Mouse (Mus musculus) heart, embryonic 12.5 days (tissue): ENCODE results near the gene Ppara. TPM values are rescaled to one million over a fixed set of nuclear protein-coding genes. Genes with fewer than 3 reads are reported as not detected.
"Not testable (repeated sequence)": the region's sequence is repeated elsewhere in the genome, so short reads cannot be mapped to it uniquely, and the experiment has no call there.

Source experiments
- ATAC-seq: fragments of 200-750 bp; cut with Nextera tagmentation; 2 replicates; pipeline ENCODE4 v1.8.0; 2017; ENCODE audit warnings: moderate TSS enrichment, moderate library complexity; ENCODE audit not compliant: insufficient number of reproducible peaks, low FRiP score
- H3K27ac ChIP-seq: fragments of 300-500 bp; sonication (generic); 2 replicates; pipeline ENCODE4 v1.5.1; 2016; ENCODE audit warnings: mild to moderate bottlenecking, moderate library complexity; ENCODE audit not compliant: poor library complexity, severe bottlenecking
- H3K27me3 ChIP-seq: fragments of 300-500 bp; sonication (generic); replicated peaks from 2 replicates; pipeline ENCODE4 v1.6.1; 2016; ENCODE audit warnings: mild to moderate bottlenecking, moderate library complexity
- H3K36me3 ChIP-seq: fragments of 300-500 bp; sonication (generic); 2 replicates; pipeline ENCODE4 v1.6.1; 2016; ENCODE audit warnings: mild to moderate bottlenecking, moderate library complexity
- H3K4me1 ChIP-seq: fragments of 300-500 bp; sonication (generic); replicated peaks from 2 replicates; pipeline ENCODE4 v1.6.1; 2016; ENCODE audit warnings: mild to moderate bottlenecking
- H3K4me2 ChIP-seq: fragments of 300-500 bp; sonication (generic); 2 replicates; pipeline ENCODE4 v1.6.1; 2016; ENCODE audit warnings: mild to moderate bottlenecking, moderate library complexity
- H3K4me3 ChIP-seq: fragments of 300-500 bp; sonication (generic); 2 replicates; pipeline ENCODE4 v1.5.1; 2016; ENCODE audit warnings: mild to moderate bottlenecking
- H3K9ac ChIP-seq: fragments of 300-500 bp; sonication (generic); 2 replicates; pipeline ENCODE4 v1.6.1; 2016; ENCODE audit warnings: mild to moderate bottlenecking, moderate library complexity
- H3K9me3 ChIP-seq: fragments of 300-500 bp; sonication (generic); replicated peaks from 2 replicates; pipeline ENCODE4 v1.6.1; 2016; ENCODE audit warnings: mild to moderate bottlenecking, moderate library complexity
- WGBS: fragments of 180-500 bp; shearing (Covaris S2); methylation state at CpG from one replicate; pipeline ENCODE4 v1.1.7; 2016; 5-methylcytosine and 5-hydroxymethylcytosine counted together
- polyA plus RNA-seq: library from polyadenylated mRNA; unstranded; fragments of >200 nt; fragmentation: Nextera tagmentation; extraction: Ambion mirVana; gene quantifications from 2 replicates; pipeline ENCODE4 v1.2.1, GENCODE M21; 2016

Gene Ppara
- polyA plus RNA-seq, 1 experiment from 2014 or later = 3.3 TPM

- H3K4me2 ChIP-seq = no peak overlapping the region
- no peaks in the 10 kb centered on the region for H3K27me3 ChIP-seq
- H3K4me3 ChIP-seq = no peak overlapping the region
- ATAC-seq = no peak
- H3K9ac ChIP-seq = no peak overlapping the region
- WGBS = 58% methylated on average over 4 of the region's 4 CpGs
- no peak overlapping the region for H3K27ac ChIP-seq
- peaks cover 3% of the 10 kb centered on the region for H3K9me3 ChIP-seq
- no peaks in the 10 kb centered on the region for H3K36me3 ChIP-seq
- H3K4me1 ChIP-seq = no peaks in the 10 kb centered on the region
Observed at GRCm38 (mm10) chr15:85762761-85763160, 28.0 kb downstream of the Ppara start.

DNA sequence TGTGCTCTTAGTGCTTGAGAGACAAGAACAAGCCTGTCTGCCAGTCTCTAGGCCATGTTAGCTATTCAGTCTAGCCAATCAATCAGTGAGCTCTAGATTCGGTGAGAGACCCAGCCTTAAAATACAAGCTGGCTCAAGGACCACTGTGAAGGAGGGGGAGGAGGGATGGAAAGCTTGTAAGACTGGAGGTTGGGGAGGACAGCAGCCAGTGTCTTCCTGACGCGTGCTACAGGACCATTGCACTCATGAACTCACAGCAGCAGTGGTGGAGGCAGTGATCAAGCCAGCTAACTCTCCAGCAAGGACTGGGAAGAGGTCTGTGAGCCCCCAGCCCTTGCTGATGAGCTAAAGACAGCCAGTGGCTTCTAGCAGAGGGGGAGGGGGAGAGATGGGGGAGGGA, 30.2 kb downstream of the Ppara start:
- Histone ChIP-seq H3K4me1 (no peaks in the 10 kb centered on the region), H3K27me3 (peaks cover 11% of the 10 kb centered on the region; the same call in 1 of the 2 replicates), H3K9me3 (no peaks in the 10 kb centered on the region), H3K4me3 (no peak overlapping the region), H3K36me3 (no peaks in the 10 kb centered on the region), H3K27ac (no peak overlapping the region), H3K4me2 (no peak overlapping the region), H3K9ac (no peak overlapping the region)
- ATAC-seq = no peak
- WGBS = 43% methylated on average over 3 of the region's 3 CpGs

DNA sequence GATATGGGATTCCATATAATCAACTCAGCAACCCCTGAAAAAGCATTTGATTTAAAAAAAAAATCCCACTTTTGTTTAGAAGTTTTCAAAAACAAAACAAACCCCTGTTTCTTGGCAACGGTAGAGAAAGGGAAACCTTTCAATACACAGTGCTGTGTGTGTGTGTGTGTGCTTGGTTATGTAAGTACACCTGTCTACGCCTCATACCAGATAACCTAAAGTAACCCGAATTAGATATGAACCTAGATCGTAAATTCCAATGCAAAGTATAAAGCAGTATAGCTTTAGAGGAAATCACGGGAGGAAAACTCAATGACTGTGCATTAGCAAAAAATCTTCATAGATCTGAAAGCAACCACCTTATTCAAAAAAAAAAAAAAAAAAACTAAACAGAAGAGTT, 31.9 kb downstream of the Ppara start:
- Histone ChIP-seq H3K4me1 (no peaks in the 10 kb centered on the region), H3K27me3 (peaks cover 21% of the 10 kb centered on the region; the same call in 1 of the 2 replicates), H3K4me3 (no peak overlapping the region), H3K4me2 (no peak overlapping the region), H3K9me3 (no peaks in the 10 kb centered on the region), H3K27ac (no peak overlapping the region), H3K36me3 (no peaks in the 10 kb centered on the region), H3K9ac (no peak overlapping the region)
- no peak for ATAC-seq
- 82% methylated on average over 5 of the region's 5 CpGs for WGBS

GRCm38 (mm10) chr15:85768991-85769390, 34.2 kb downstream of the Ppara start:
- peaks cover 23% of the 10 kb centered on the region; the same call in 1 of the 2 replicates for H3K27me3 ChIP-seq
- no peak overlapping the region for H3K27ac ChIP-seq
- no peaks in the 10 kb centered on the region for H3K9me3 ChIP-seq
- no peak for ATAC-seq
- no peak overlapping the region for H3K9ac ChIP-seq
- WGBS = 86% methylated on average over 8 of the region's 8 CpGs
- no peaks in the 10 kb centered on the region for H3K36me3 ChIP-seq
- no peak overlapping the region for H3K4me3 ChIP-seq
- H3K4me1 ChIP-seq = no peaks in the 10 kb centered on the region
- no peak overlapping the region for H3K4me2 ChIP-seq

- Histone ChIP-seq H3K9ac (no peak overlapping the region), H3K27ac (no peak overlapping the region), H3K4me2 (no peak overlapping the region), H3K4me1 (no peaks in the 10 kb centered on the region), H3K4me3 (no peak overlapping the region), H3K9me3 (no peaks in the 10 kb centered on the region), H3K36me3 (no peaks in the 10 kb centered on the region), H3K27me3 (peaks cover 23% of the 10 kb centered on the region; the same call in 1 of the 2 replicates)
- 76% methylated on average over 17 of the region's 17 CpGs for WGBS
- no peak for ATAC-seq
Observed at GRCm38 (mm10) chr15:85771306-85772121, 36.7 kb downstream of the Ppara start.

DNA sequence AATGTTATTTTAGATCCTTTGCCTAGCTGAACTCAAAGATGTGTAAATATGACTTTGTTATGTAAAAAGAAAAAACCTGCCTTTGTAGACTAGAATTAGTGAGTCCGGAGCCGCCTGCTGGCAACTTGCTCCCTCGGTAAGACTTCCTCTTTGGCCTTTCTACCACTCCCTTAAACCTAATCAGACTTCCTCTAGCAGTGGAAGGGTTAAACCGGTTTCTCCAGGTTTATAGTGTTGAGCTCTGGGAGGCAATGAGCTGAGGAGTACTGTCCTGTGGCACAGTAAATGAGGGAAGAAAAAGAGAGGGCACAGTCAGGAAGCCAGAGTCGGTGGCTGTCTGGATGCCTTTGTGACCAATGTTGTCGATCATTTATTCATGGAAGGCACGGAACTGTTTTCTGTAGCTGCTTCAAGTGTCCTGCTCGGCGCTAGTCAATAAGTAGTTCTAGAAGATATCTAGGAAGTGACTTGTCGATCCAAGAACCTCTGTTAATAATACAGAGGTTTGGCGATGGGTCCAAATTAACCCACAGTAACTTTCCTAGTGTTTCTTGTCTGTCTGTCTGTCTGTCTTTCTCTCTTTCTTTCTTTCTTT, 37.5 kb downstream of the Ppara start:
- no peak overlapping the region for H3K9ac ChIP-seq
- no peak overlapping the region for H3K4me3 ChIP-seq
- WGBS = 66% methylated on average over 11 of the region's 11 CpGs
- no peak overlapping the region for H3K4me2 ChIP-seq
- peaks cover 23% of the 10 kb centered on the region; the same call in 1 of the 2 replicates for H3K27me3 ChIP-seq
- no peaks in the 10 kb centered on the region for H3K9me3 ChIP-seq
- no peaks in the 10 kb centered on the region for H3K36me3 ChIP-seq
- no peak for ATAC-seq
- no peak overlapping the region for H3K27ac ChIP-seq
- no peaks in the 10 kb centered on the region for H3K4me1 ChIP-seq

- no peak for ATAC-seq
- WGBS = 71% methylated on average over 9 of the region's 9 CpGs
- Histone ChIP-seq H3K36me3 (no peaks in the 10 kb centered on the region), H3K27me3 (peaks cover 18% of the 10 kb centered on the region; the same call in 1 of the 2 replicates), H3K4me3 (no peak overlapping the region), H3K27ac (no peak overlapping the region), H3K4me2 (no peak overlapping the region), H3K9ac (no peak overlapping the region), H3K4me1 (no peaks in the 10 kb centered on the region), H3K9me3 (no peaks in the 10 kb centered on the region)
Observed at GRCm38 (mm10) chr15:85774419-85774818, 39.6 kb downstream of the Ppara start.

- Histone ChIP-seq H3K4me2 (no peak overlapping the region), H3K36me3 (no peaks in the 10 kb centered on the region), H3K9ac (no peak overlapping the region), H3K4me3 (no peak overlapping the region), H3K4me1 (no peaks in the 10 kb centered on the region), H3K9me3 (no peaks in the 10 kb centered on the region), H3K27me3 (peaks cover 12% of the 10 kb centered on the region; the same call in 1 of the 2 replicates), H3K27ac (no peak overlapping the region)
- no peak for ATAC-seq
- 78% methylated on average over 7 of the region's 7 CpGs for WGBS
Observed at GRCm38 (mm10) chr15:85775001-85775400, 40.2 kb downstream of the Ppara start.

- WGBS = 63% methylated on average over 2 of the region's 2 CpGs
- no peak for ATAC-seq
Observed at GRCm38 (mm10) chr15:85776241-85776640, 41.5 kb downstream of the Ppara start.

DNA sequence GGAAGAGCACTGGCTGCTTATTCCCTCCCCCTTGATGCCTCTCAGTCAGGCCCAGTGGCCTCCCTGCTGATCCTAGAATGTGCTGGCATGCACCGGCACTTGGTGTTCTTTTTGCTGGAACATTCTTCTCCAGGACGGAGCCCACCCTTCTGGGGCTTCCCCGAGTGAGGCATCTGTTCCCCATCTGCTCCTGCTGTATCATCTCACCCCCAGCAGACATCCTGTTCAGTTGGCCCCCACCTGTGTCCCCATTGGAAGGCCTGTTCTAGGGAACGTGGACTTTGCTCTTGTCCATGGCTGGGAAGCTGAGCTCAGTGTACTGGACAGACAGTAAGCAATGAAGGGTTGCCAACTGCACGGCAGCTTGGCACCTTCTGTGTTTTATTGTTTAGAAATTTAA, 42.0 kb downstream of the Ppara start:
- no peak overlapping the region for H3K27ac ChIP-seq
- no peak overlapping the region for H3K9ac ChIP-seq
- ATAC-seq = no peak

More at GRCm38 (mm10) chr15:85776241-85776640, 41.5 kb downstream of the Ppara start:
- no peaks in the 10 kb centered on the region for H3K4me1 ChIP-seq
- H3K4me3 ChIP-seq = no peak overlapping the region
- H3K4me2 ChIP-seq = no peak overlapping the region
- no peaks in the 10 kb centered on the region for H3K36me3 ChIP-seq
- no peak overlapping the region for H3K27ac ChIP-seq
- H3K9ac ChIP-seq = no peak overlapping the region
- H3K9me3 ChIP-seq = no peaks in the 10 kb centered on the region
- H3K27me3 ChIP-seq = 0 out of 2 replicates have a peak, but pooled peaks cover 7% of the 10 kb centered on the region

DNA sequence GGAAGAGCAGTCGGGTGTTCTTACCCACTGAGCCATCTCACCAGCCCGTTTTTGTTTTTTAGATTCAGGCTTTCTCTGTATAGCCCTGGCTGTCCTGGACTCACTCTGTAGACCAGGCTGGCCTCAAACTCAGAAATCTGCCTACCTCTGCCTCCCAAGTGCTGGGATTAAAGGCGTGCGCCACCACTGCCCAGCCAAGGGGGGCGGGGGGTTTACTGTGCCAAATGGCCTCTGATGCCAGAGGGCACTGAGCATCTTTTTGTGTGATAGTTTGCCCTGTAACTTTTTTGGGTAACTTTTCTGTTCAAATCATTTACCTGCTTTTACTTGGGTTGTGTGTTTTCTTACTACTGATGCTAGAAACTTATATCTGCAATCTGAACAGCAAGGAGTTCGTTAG, 44.1 kb downstream of the Ppara start:
- not testable (repeated sequence) for H3K27ac ChIP-seq, H3K27me3 ChIP-seq, H3K4me2 ChIP-seq, H3K4me1 ChIP-seq, H3K9ac ChIP-seq, H3K9me3 ChIP-seq, ATAC-seq, H3K36me3 ChIP-seq, H3K4me3 ChIP-seq
- 81% methylated on average over 6 of the region's 6 CpGs for WGBS

More for the DNA sequence above, 42.0 kb downstream of the Ppara start:
- H3K27me3 ChIP-seq = 0 out of 2 replicates have a peak, but pooled peaks cover 2% of the 10 kb centered on the region
- 82% methylated on average over 5 of the region's 5 CpGs for WGBS
- no peaks in the 10 kb centered on the region for H3K9me3 ChIP-seq
- no peak overlapping the region for H3K4me2 ChIP-seq
- no peak overlapping the region for H3K4me3 ChIP-seq
- no peaks in the 10 kb centered on the region for H3K36me3 ChIP-seq
- no peaks in the 10 kb centered on the region for H3K4me1 ChIP-seq
